Mouse (Mus musculus): Measurements from ENCODE around the gene Mtx2. TPM values are rescaled to one million over a fixed set of nuclear protein-coding genes. Genes with fewer than 3 reads are reported as not detected.
A peak's percentile ranks its signal among the peaks of the same experiment; 100 is the strongest.

Gene Mtx2
- polyA plus RNA-seq, 1 experiment from 2014 or later, result 168 TPM

DNA sequence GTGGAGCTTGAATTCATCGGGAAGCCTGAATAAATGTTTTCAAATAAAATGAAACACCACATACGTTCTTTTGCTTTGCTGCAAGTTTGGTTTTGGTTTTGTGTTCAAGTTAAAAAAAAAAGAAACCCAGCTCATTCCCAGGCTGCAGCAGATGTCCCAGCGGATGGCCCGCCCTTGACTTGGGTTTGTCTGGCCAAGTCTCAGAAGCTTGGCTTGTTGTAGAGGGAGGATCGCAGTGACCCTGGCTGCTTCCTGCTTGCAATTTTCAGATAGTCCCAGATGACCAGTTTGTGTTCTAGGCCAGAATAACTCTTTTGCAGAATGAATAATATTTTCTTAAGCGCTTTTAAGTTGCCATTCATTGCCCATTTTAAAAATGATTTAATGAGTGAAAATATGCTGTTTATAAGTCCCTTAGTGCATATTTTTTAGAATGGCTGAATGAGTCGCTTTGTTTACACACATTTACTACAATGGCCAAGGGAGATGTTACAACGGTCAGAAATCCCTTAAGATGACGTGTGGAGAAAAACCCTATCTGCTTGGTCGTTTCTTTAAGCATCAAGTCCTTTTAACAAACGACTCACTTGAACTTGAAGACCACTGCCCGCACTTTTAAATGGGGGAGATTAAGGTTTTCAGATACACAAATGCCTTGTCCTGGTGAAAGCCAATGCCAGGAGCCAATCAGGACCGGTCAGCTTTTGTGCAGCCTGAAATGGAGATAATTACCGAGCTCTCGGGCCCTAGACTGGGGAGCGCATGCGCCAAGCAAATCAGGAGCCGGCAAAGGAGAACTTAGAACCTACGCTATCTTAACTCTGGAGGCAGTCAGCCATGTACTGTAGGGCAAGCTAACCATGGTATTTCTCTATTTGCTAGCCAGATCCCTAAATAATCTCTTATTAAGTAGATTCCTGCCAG, 82.0 kb downstream of the Mtx2 start:
- H3K9me3 ChIP-seq (replicated peaks; ENCODE audit: low read length), result no peaks in the 10 kb centered on the region
- DNase-seq (ENCODE audit: low spot score) (peak; percentile 81), ATAC-seq (replicated peaks; ENCODE audit: low FRiP score, low read depth) (no peak)
- no peak for TF ChIP-seq CTCF (IDR thresholded peaks at IDR 0.05; ENCODE audit: low read depth)
- WGBS, result 55% methylated on average over 19 of the region's 19 CpGs
- H3K27ac ChIP-seq, result no peak overlapping the region
- H3K36me3 ChIP-seq (ENCODE audit: insufficient read depth, low read length), result no peaks in the 10 kb centered on the region
- no peak overlapping the region for H3K9ac ChIP-seq (ENCODE audit: low read depth, low read length)
- H3K4me1 ChIP-seq (replicated peaks; ENCODE audit: insufficient read depth, low read length), result no peaks in the 10 kb centered on the region
- H3K4me3 ChIP-seq (replicated peaks; ENCODE audit: low read depth, low read length), result no peak overlapping the region
- H3K4me2 ChIP-seq (ENCODE audit: low read length), result peak overlapping the region; percentile 21; the same call in 1 of the 2 replicates
- no peaks in the 10 kb centered on the region for H3K27me3 ChIP-seq (ENCODE audit: insufficient read depth, low read length)

DNA sequence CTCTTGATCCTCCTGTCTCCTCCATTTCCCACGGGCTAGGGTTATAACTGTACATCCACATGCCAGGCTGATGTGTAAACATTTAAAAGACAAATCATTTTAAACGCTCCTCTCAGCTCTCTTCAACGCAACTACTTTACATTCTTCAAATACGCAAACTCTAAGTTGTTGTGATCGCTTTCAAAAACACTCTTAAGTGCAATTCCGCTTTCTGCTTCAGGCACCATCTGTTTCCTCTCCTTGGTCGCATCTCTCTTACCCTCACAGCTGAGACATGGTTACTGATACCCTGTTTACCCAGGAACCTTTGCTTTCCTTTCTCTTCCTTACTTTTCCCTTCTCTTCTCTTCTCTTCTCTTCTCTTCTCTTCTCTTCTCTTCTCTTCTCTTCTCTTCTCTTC, 86.4 kb downstream of the Mtx2 start:
- no peaks in the 10 kb centered on the region for H3K4me1 ChIP-seq (replicated peaks; ENCODE audit: insufficient read depth, low read length)
- no peaks in the 10 kb centered on the region for H3K9me3 ChIP-seq (replicated peaks; ENCODE audit: low read length)
- H3K36me3 ChIP-seq (ENCODE audit: insufficient read depth, low read length), result no peaks in the 10 kb centered on the region
- no peak overlapping the region for H3K4me3 ChIP-seq (replicated peaks; ENCODE audit: low read depth, low read length)
- DNase-seq (ENCODE audit: low spot score) (no peak), ATAC-seq (replicated peaks; ENCODE audit: low FRiP score, low read depth) (no peak)
- H3K27ac ChIP-seq, result no peak overlapping the region
- no peak for TF ChIP-seq CTCF (IDR thresholded peaks at IDR 0.05; ENCODE audit: low read depth)
- 54% methylated on average over 7 of the region's 7 CpGs for WGBS
- no peak overlapping the region for H3K9ac ChIP-seq (ENCODE audit: low read depth, low read length)
- no peaks in the 10 kb centered on the region for H3K27me3 ChIP-seq (ENCODE audit: insufficient read depth, low read length)
- no peak overlapping the region for H3K4me2 ChIP-seq (ENCODE audit: low read length)

DNA sequence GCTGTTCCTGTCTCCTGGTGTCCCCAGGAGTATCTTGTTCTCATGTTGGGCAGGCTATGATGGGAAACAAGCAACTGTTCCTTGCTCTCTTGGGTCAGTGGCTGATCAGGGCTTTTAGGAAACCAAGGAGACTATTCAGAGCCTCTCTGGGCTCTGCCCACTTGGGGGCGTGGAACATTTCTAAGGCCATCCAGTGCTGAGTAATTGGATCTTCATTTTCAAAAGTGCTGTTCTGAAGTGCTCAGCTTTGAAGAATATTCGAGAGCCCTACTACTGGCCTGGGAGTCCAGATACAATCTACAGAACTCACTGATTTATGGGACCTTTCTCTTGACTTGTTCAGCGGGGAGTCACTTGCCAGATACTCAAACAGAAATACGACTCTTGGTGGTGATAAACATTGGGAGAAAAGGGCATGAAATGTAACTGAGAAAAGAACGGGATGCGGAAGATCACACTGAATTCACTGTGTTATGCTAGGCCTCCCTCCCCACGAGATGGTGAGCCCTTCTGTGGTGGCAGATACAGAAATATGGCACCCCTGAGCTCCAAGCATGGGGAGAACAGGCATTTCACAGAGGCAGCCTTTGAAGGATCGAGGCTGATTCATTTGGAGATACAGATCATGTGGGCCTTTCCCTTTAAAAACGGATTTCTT, 92.4 kb downstream of the Mtx2 start:
- 17% methylated on average over 9 of the region's 9 CpGs for WGBS
- TF ChIP-seq CTCF (IDR thresholded peaks at IDR 0.05; ENCODE audit: low read depth), result no peak; the same call in 1 of the 2 replicates
- H3K9me3 ChIP-seq (replicated peaks; ENCODE audit: low read length), result no peaks in the 10 kb centered on the region
- no peaks in the 10 kb centered on the region; the same call in 1 of the 2 replicates for H3K4me1 ChIP-seq (replicated peaks; ENCODE audit: insufficient read depth, low read length)
- no peak overlapping the region for H3K4me2 ChIP-seq (ENCODE audit: low read length)
- ATAC-seq (replicated peaks; ENCODE audit: low FRiP score, low read depth), result 0 out of 2 replicates have a peak, but pooled peaks have one; percentile 36
- H3K9ac ChIP-seq (ENCODE audit: low read depth, low read length), result no peak overlapping the region
- no peaks in the 10 kb centered on the region for H3K27me3 ChIP-seq (ENCODE audit: insufficient read depth, low read length)
- H3K36me3 ChIP-seq (ENCODE audit: insufficient read depth, low read length), result no peaks in the 10 kb centered on the region
- H3K4me3 ChIP-seq (replicated peaks; ENCODE audit: low read depth, low read length), result no peak overlapping the region
- no peak overlapping the region for H3K27ac ChIP-seq
- DNase-seq (ENCODE audit: low spot score), result peak; percentile 88

DNA sequence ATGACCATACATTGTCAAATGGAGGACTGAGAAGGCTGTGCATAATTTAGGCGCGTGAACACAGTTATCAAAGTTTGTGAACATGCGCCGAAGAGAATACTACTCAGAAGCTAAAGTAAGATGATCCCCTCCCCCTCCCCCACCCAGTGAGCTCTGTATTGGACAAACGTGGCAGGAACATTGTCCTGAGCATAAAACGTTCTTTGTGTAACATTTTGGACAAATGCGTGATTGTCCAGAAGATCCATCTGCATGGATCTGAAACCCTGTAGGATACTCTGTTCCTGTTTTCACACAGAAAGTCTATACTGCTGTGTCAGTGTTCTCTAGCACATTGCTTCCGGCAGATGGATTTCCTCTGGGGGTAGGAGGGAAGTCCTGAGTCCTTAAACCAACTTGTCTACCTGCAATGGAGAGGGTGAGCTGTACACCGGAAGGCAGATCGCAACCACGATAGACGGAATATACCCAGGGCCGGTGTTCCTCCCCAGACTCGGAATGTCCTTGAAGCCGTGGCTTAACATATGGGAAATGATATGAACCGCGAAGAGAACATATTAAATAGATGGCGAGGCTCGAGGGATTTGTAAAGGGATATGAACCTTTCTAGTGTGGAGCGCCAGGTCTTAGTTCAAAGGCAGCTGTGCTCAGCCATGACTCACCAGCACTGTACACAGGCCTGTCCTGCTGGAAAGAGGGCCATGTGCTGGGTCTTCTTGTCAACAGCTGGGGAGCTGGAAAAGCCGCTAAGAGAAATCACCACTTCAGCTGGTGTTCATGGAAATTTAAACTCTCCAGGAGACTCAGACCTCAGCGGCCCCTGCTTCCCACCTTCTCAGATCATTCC, 100.6 kb downstream of the Mtx2 start:
- H3K9me3 ChIP-seq (replicated peaks; ENCODE audit: low read length), result no peaks in the 10 kb centered on the region
- H3K9ac ChIP-seq (ENCODE audit: low read depth, low read length), result no peak overlapping the region
- H3K4me3 ChIP-seq (replicated peaks; ENCODE audit: low read depth, low read length), result no peak overlapping the region
- TF ChIP-seq CTCF (IDR thresholded peaks at IDR 0.05; ENCODE audit: low read depth), result no peak
- no peaks in the 10 kb centered on the region for H3K27me3 ChIP-seq (ENCODE audit: insufficient read depth, low read length)
- H3K36me3 ChIP-seq (ENCODE audit: insufficient read depth, low read length), result no peaks in the 10 kb centered on the region
- no peak for ATAC-seq (replicated peaks; ENCODE audit: low FRiP score, low read depth)
- DNase-seq (ENCODE audit: low spot score), result no peak
- H3K27ac ChIP-seq, result no peak overlapping the region
- no peak overlapping the region for H3K4me2 ChIP-seq (ENCODE audit: low read length)
- 55% methylated on average over 22 of the region's 22 CpGs for WGBS
- H3K4me1 ChIP-seq (replicated peaks; ENCODE audit: insufficient read depth, low read length), result peaks cover 4% of the 10 kb centered on the region; the same call in 1 of the 2 replicates

Other genes with a start within 250 kb of the Mtx2 start
- 17.1 and 19.5 TPM in 2 replicates for gene Lnpk, start 246.4 kb upstream of the Mtx2 start, polyA plus RNA-seq (2015; fragmentation: Nextera tagmentation; extraction: Ambion mirVana)
- 0.08 TPM in 1 of 2 replicates, not detected in the other for gene Evx2, start 166.2 kb upstream of the Mtx2 start, polyA plus RNA-seq (2015; fragmentation: Nextera tagmentation; extraction: Ambion mirVana)
- 0.10 TPM in 1 of 2 replicates, not detected in the other for gene Hoxd13, start 157.5 kb upstream of the Mtx2 start, polyA plus RNA-seq (2015; fragmentation: Nextera tagmentation; extraction: Ambion mirVana)
- gene Hoxd12, start 150.8 kb upstream of the Mtx2 start, polyA plus RNA-seq (2015; fragmentation: Nextera tagmentation; extraction: Ambion mirVana), result 2.6 and 2.8 TPM in 2 replicates
- 19.7 and 23.8 TPM in 2 replicates for gene Hoxd11, start 146.2 kb upstream of the Mtx2 start, polyA plus RNA-seq (2015; fragmentation: Nextera tagmentation; extraction: Ambion mirVana)
- gene Hoxd10, start 133.9 kb upstream of the Mtx2 start, polyA plus RNA-seq (2015; fragmentation: Nextera tagmentation; extraction: Ambion mirVana), result 44.6 and 45.5 TPM in 2 replicates
- gene Hoxd9, start 128.1 kb upstream of the Mtx2 start, polyA plus RNA-seq (2015; fragmentation: Nextera tagmentation; extraction: Ambion mirVana), result 57.8 and 67.0 TPM in 2 replicates
- 73.4 and 76.7 TPM in 2 replicates for gene Hoxd8, start 121.2 kb upstream of the Mtx2 start, polyA plus RNA-seq (2015; fragmentation: Nextera tagmentation; extraction: Ambion mirVana)
- gene Hoxd3, start 113.9 kb upstream of the Mtx2 start, polyA plus RNA-seq (2015; fragmentation: Nextera tagmentation; extraction: Ambion mirVana), result 7.9 and 8.0 TPM in 2 replicates
- 3.3 and 4.4 TPM in 2 replicates for gene Hoxd4, start 113.9 kb upstream of the Mtx2 start, polyA plus RNA-seq (2015; fragmentation: Nextera tagmentation; extraction: Ambion mirVana)
- gene Gm28230, start 99.1 kb upstream of the Mtx2 start, polyA plus RNA-seq (2015; fragmentation: Nextera tagmentation; extraction: Ambion mirVana), result 1.1 and 1.3 TPM in 2 replicates
- gene Hoxd1, start 62.8 kb upstream of the Mtx2 start, polyA plus RNA-seq (2015; fragmentation: Nextera tagmentation; extraction: Ambion mirVana), result 1.2 and 1.8 TPM in 2 replicates